Mouse (Mus musculus): ENCODE results near the gene Nfil3.

DNA sequence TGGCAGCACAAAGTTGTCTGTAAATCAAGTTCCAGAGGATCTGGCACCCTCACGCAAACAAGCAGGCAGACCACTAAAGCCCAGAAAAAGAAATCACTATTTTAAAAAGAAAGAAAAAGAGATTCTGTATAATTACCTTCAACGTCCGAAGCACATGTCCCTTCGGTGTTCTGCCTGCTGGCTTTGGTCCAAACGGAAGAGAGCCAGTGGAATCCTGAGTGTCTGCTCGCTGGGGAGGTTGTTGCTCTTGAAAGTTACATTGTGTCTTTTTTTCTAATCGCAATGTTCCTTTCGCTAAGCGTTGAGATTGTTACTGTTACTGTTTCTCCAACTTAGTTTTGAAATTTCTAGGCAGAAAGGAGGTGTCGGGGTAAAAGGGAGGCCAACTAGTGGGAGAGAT lies 50.3 kb downstream of the Nfil3 start:
- TF ChIP-seq TAL1 (IDR thresholded peaks at IDR 0.05; ENCODE audit: low read length) (no peak), GATA1 (IDR thresholded peaks at IDR 0.05; ENCODE audit: low read length) (no peak)

Data from erythroblast, embryonic 14.5 days (primary cell).